Mouse (Mus musculus) megakaryocyte progenitor cell, adult 5-6 weeks (primary cell): ENCODE measurements around the gene Gm36028. TPM values are rescaled to one million over a fixed set of nuclear protein-coding genes. Genes with fewer than 3 reads are reported as not detected.

Experiments
- ATAC-seq: replicated peaks from 2 replicates; pipeline ENCODE4 v1.8.0; 2016; ENCODE audit warnings: mild to moderate bottlenecking, moderate TSS enrichment, inconsistent platforms; ENCODE audit not compliant: poor library complexity
- total RNA-seq, 2 experiments: library from RNA; stranded (forward) in 1 of 2; stranded (reverse) in 1 of 2; fragments of 157-497, 149-512 nt in 1 of 2; fragments of 200-1000 nt in 1 of 2; gene quantifications; 2 replicates each; pipeline versions ENCODE4 v1.2.3 to v1.2.4; 2015 to 2017

Gene Gm36028
- total RNA-seq, 2 experiments from 2014 or later, result 0.50 TPM; not detected in 1

GRCm38 (mm10) chr16:37811874-37812273 lies 49.1 kb downstream of the Gm36028 start:
- no peak for ATAC-seq

DNA sequence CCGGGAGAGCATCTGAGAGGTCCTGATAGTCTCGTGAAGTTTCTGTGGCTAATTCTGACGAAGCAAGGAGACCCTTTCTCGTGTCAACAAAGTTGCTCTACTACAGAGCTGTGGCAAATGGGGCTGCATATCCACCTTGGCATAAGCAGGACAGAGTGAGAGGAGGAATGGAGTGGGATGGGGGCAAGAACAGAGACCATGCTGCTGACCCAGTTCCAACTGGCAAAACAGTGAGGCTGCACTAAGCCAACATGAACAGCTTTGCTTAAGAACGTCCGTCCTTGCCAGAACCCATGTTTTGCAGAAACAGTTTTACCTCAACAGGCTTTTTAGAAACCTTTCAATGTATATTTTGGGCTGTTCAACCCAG lies 51.3 kb downstream of the Gm36028 start:
- ATAC-seq, result no peak

DNA sequence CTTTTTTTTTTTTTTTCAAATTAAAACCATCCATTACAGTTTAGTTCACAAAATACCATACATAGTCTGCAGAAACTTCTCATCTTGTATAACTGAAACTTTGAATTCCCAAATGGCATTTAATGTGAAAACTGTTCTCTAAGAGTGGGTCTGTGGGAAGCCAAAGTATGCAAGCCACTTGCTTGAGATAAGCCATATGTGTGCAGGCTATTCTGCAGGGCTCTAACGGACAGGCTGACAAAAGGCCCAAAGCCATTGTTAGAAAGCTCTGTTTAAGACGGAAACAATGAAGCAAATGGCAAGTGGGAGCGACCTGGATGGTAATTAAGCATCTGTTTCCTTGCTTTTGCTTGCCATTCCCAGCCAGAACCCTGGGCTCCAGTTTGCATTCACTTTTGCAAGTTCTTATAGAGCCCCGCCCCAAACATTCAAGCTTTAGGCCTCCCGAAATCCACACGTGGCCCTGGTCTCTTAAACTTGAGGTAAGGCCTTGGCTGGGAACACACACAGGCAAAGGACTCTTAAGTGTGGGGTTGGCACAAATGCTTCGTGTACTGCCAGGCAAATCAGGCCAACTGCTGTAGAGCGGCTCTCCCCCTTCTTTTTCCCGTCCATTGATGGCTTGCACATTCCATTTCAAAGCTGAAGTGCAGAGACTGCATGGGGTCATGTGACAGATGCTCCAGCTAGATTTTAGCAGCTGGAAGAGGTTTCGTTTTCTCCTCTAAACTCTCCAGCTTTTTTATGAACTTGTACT lies 51.9 kb downstream of the Gm36028 start:
- no peak for ATAC-seq

DNA sequence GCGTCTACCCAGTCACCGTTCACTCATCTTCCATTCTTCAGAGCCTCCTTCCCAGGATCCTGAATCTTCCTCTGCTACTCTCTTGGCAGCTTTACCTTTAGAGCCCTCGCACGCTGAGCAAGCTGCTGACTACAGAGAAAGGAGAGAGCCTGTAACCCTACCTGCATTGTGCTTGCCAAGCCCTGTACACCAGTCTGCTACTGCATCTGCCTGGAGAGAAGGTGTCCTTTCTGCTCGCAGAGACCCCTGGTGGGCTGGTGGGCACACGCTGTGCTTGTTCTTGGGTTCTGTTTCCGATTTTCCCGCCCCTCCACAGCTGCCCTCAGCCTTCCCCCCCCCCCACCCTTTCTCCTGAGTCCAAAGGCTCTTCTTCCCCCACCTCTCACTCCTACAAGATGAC lies 53.7 kb downstream of the Gm36028 start:
- no peak for ATAC-seq

GRCm38 (mm10) chr16:37805746-37806495 lies 55.0 kb downstream of the Gm36028 start:
- ATAC-seq, result no peak

DNA sequence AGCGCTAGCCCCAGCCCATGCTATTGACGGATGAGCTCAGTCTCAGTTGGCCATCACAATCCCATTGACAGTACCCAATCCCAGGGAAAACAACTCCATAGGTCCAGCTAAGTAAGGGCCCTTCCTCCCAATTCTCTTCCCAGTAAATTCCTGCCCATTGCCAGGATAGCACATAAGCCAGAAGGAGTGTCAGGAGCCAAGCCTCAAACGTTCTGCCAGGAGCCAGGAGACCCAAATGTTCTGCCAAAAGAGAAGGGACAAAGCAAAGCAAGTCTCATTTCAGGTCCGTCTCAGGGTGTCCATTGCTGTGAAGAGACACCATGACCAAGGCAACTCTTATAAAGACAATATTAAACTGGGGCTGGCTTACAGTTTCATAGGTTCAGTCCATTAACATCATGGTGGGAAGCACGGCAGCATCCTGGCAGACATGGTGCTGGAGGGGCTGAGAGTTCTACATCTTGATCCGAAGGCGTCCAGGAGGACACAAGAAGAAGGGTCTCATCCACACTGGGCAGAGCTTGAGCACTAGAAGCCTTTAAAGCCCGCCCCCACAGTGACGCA lies 57.5 kb downstream of the Gm36028 start:
- ATAC-seq, result no peak

GRCm38 (mm10) chr16:37802686-37803295 lies 58.2 kb downstream of the Gm36028 start:
- no peak for ATAC-seq

DNA sequence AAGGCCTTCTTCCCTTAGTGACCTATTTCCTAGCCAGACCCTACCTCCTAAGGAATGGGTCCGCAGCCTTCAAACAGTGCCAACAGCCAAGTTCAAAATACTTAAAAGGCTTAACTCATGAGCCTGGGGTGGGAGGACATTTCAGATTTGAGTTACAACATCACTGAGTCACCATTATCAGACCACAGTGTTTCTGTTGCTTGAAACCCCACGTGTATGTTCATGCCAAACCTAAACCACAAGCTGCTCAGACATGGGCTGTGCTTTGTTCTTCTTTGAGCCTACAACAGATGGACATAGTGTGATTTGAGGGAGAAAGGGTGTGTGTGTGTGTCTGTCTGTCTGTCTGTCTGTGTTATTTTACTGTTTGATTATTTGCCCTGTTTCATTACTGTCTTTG lies 59.8 kb downstream of the Gm36028 start:
- ATAC-seq, result peak; percentile 98

Other genes with a start within 250 kb of the Gm36028 start
- gene Ndufb4, start 206.7 kb downstream of the Gm36028 start, total RNA-seq (2015), result 29.7 and 53.1 TPM in 2 replicates
- 13.1 and 26.8 TPM in 2 replicates for gene Ndufb4, start 206.7 kb downstream of the Gm36028 start, total RNA-seq (2017)
- 0.32 and 4.0 TPM in 2 replicates for gene Fstl1, start 84.3 kb downstream of the Gm36028 start, total RNA-seq (2015)
- gene Fstl1, start 84.3 kb downstream of the Gm36028 start, total RNA-seq (2017), result 0.04 and 0.61 TPM in 2 replicates
- gene Lrrc58, start 7.2 kb upstream of the Gm36028 start, total RNA-seq (2015), result 68.5 and 75.3 TPM in 2 replicates
- 43.7 and 47.3 TPM in 2 replicates for gene Lrrc58, start 7.2 kb upstream of the Gm36028 start, total RNA-seq (2017)
- gene Gpr156, start 55.4 kb upstream of the Gm36028 start, total RNA-seq (2015), result not detected in 2 replicates
- gene Gpr156, start 55.4 kb upstream of the Gm36028 start, total RNA-seq (2017), result not detected in 2 replicates
- gene Gsk3b, start 227.9 kb upstream of the Gm36028 start, total RNA-seq (2015), result 43.8 and 49.7 TPM in 2 replicates
- 20.1 and 23.5 TPM in 2 replicates for gene Gsk3b, start 227.9 kb upstream of the Gm36028 start, total RNA-seq (2017)